Mouse (Mus musculus) stomach, postnatal 0 days (tissue): ENCODE data around the gene Prune2. TPM values are rescaled to one million over a fixed set of nuclear protein-coding genes. Genes with fewer than 3 reads are reported as not detected.
A peak's percentile ranks its signal among the peaks of the same experiment; 100 is the strongest.

Source experiments
- ATAC-seq: fragments of 200-750 bp; cut with Nextera tagmentation; 2 replicates; pipeline ENCODE4 v1.8.0; 2017; ENCODE audit not compliant: low FRiP score, low TSS enrichment
- DNase-seq: peaks from one replicate; pipeline ENCODE4 v3.0.0-alpha.2; 2016; ENCODE audit warnings: low spot score
- H3K27ac ChIP-seq: fragments of 300-500 bp; sonication (generic); replicated peaks from 2 replicates; pipeline ENCODE4 v1.5.1; 2014; ENCODE audit warnings: mild to moderate bottlenecking, control low read depth
- H3K27me3 ChIP-seq: fragments of 300-500 bp; sonication (generic); 2 replicates; pipeline ENCODE4 v1.6.1; 2014; ENCODE audit warnings: low read length; ENCODE audit not compliant: control insufficient read depth, insufficient read depth
- H3K36me3 ChIP-seq: fragments of 300-500 bp; sonication (generic); 2 replicates; pipeline ENCODE4 v1.6.1; 2014; ENCODE audit warnings: low read length, mixed read lengths; ENCODE audit not compliant: control insufficient read depth, insufficient read depth
- H3K4me1 ChIP-seq: fragments of 300-500 bp; sonication (generic); replicated peaks from 2 replicates; pipeline ENCODE4 v1.6.1; 2014; ENCODE audit warnings: antibody characterized with exemption; ENCODE audit not compliant: control insufficient read depth, insufficient read depth
- H3K4me2 ChIP-seq: fragments of 300-500 bp; sonication (generic); replicated peaks from 2 replicates; pipeline ENCODE4 v1.6.1; 2014; ENCODE audit warnings: low read depth, mild to moderate bottlenecking, control low read depth, moderate library complexity
- H3K4me3 ChIP-seq: fragments of 300-500 bp; sonication (generic); 2 replicates; pipeline ENCODE4 v1.5.1; 2014; ENCODE audit warnings: low read depth, low read length, control low read depth
- H3K9ac ChIP-seq: fragments of 300-500 bp; sonication (generic); 2 replicates; pipeline ENCODE4 v1.6.1; 2014; ENCODE audit warnings: mild to moderate bottlenecking, low read length, control low read depth, mixed read lengths
- H3K9me3 ChIP-seq: fragments of 300-500 bp; sonication (generic); 2 replicates; pipeline ENCODE4 v1.6.1; 2016; ENCODE audit warnings: low read length; ENCODE audit not compliant: control insufficient read depth
- CTCF ChIP-seq: IDR thresholded peaks from 2 replicates; pipeline ENCODE4 v1.5.1; 2016; ENCODE audit warnings: antibody characterized with exemption, low read depth, mild to moderate bottlenecking, moderate library complexity
- EP300 ChIP-seq: optimal IDR thresholded peaks from 2 replicates; pipeline ENCODE3; 2016; ENCODE audit warnings: antibody characterized with exemption
- WGBS: fragments of 180-500 bp; shearing (Covaris S2); extraction: QIAGEN DNeasy Blood & Tissue Kit; methylation state at CpG from one replicate; pipeline ENCODE4 v1.1.7; 2014; 5-methylcytosine and 5-hydroxymethylcytosine counted together
- polyA plus RNA-seq: library from polyadenylated mRNA; unstranded; fragments of >200 nt; fragmentation: Nextera tagmentation; extraction: Ambion mirVana; gene quantifications from 2 replicates; pipeline ENCODE4 v1.2.1, GENCODE M21; 2015

Prune2 gene
- polyA plus RNA-seq, 1 experiment from 2014 or later, result 2.0 TPM

GRCm38 (mm10) chr19:17263679-17264370, 307.9 kb downstream of the Prune2 start:
- Histone ChIP-seq H3K9me3 (no peaks in the 10 kb centered on the region), H3K4me1 (no peaks in the 10 kb centered on the region), H3K36me3 (no peaks in the 10 kb centered on the region), H3K27ac (no peak overlapping the region), H3K4me3 (no peak overlapping the region), H3K27me3 (no peaks in the 10 kb centered on the region), H3K9ac (no peak overlapping the region), H3K4me2 (no peak overlapping the region)
- no peak for TF ChIP-seq EP300
- WGBS, result 77% methylated on average over 13 of the region's 13 CpGs
- ATAC-seq (peak; percentile 49; the same call in 1 of the 2 replicates), DNase-seq (no peak)

GRCm38 (mm10) chr19:17264481-17265196, 308.7 kb downstream of the Prune2 start:
- H3K4me2 ChIP-seq, result no peak overlapping the region
- no peaks in the 10 kb centered on the region for H3K4me1 ChIP-seq
- no peaks in the 10 kb centered on the region for H3K27me3 ChIP-seq
- TF ChIP-seq CTCF (no peak), EP300 (no peak)
- no peaks in the 10 kb centered on the region for H3K9me3 ChIP-seq
- WGBS, result 88% methylated on average over 9 of the region's 9 CpGs
- H3K4me3 ChIP-seq, result no peak overlapping the region
- no peak overlapping the region for H3K27ac ChIP-seq
- H3K36me3 ChIP-seq, result no peaks in the 10 kb centered on the region
- H3K9ac ChIP-seq, result no peak overlapping the region
- DNase-seq, result no peak
- ATAC-seq, result no peak

- Histone ChIP-seq H3K9ac (no peak overlapping the region), H3K27me3 (no peaks in the 10 kb centered on the region), H3K4me3 (no peak overlapping the region), H3K4me2 (no peak overlapping the region), H3K36me3 (no peaks in the 10 kb centered on the region), H3K9me3 (no peaks in the 10 kb centered on the region), H3K27ac (no peak overlapping the region), H3K4me1 (no peaks in the 10 kb centered on the region)
- no peak for ATAC-seq
- no peak for DNase-seq
- 72% methylated on average over 4 of the region's 4 CpGs for WGBS
- TF ChIP-seq EP300 (no peak), CTCF (no peak)
These were observed 312.8 kb downstream of the Prune2 start for GRCm38 (mm10) chr19:17268669-17269068.

- ATAC-seq, result no peak; the same call in 1 of the 2 replicates
- no peak overlapping the region for H3K27ac ChIP-seq
- 38% methylated on average over 3 of the region's 3 CpGs for WGBS
These were observed 315.3 kb downstream of the Prune2 start for GRCm38 (mm10) chr19:17271179-17271622.

GRCm38 (mm10) chr19:17272988-17273387, 317.1 kb downstream of the Prune2 start:
- H3K4me1 ChIP-seq, result no peaks in the 10 kb centered on the region
- TF ChIP-seq CTCF, result no peak
- TF ChIP-seq EP300, result no peak
- H3K27me3 ChIP-seq, result no peaks in the 10 kb centered on the region
- DNase-seq (no peak), ATAC-seq (no peak)
- no peak overlapping the region for H3K27ac ChIP-seq
- 75% methylated on average over 2 of the region's 2 CpGs for WGBS
- H3K4me3 ChIP-seq, result no peak overlapping the region
- no peaks in the 10 kb centered on the region for H3K36me3 ChIP-seq
- no peak overlapping the region for H3K9ac ChIP-seq
- H3K4me2 ChIP-seq, result no peak overlapping the region
- no peaks in the 10 kb centered on the region for H3K9me3 ChIP-seq

More at GRCm38 (mm10) chr19:17271179-17271622, 315.3 kb downstream of the Prune2 start:
- Histone ChIP-seq H3K4me3 (no peak overlapping the region), H3K9me3 (no peaks in the 10 kb centered on the region), H3K27me3 (no peaks in the 10 kb centered on the region), H3K36me3 (no peaks in the 10 kb centered on the region), H3K9ac (no peak overlapping the region), H3K4me2 (no peak overlapping the region), H3K4me1 (no peaks in the 10 kb centered on the region)
- DNase-seq, result peak; percentile 26
- TF ChIP-seq EP300 (no peak), CTCF (no peak)

Other genes starting within 250 kb of the Prune2 start
- gene Vps13a, start 175.2 kb upstream of the Prune2 start, polyA plus RNA-seq, result 5.9 and 6.2 TPM in 2 replicates
- gene Foxb2, start 82.3 kb upstream of the Prune2 start, polyA plus RNA-seq, result not detected in 2 replicates